Mouse (Mus musculus): ENCODE data around the gene Tac2. TPM values are rescaled to one million over a fixed set of nuclear protein-coding genes. Genes with fewer than 3 reads are reported as not detected.

Gene Tac2
- 7.2 and 9.6 TPM in 2 replicates for polyA plus RNA-seq (2012)

GRCm38 (mm10) chr10:127724178-127724577, at the start of gene Tac2:
TSS of gene Tac2 (plus strand) at chr10:127724478.
- H3K36me3 ChIP-seq (ENCODE audit: control insufficient read depth), result peaks cover 9% of the 10 kb centered on the region
- H3K9me3 ChIP-seq (ENCODE audit: control insufficient read depth, low read length), result no peaks in the 10 kb centered on the region
- TF ChIP-seq TAL1 (IDR thresholded peaks at IDR 0.05; ENCODE audit: low read length), result no peak
- TF ChIP-seq GATA1 (IDR thresholded peaks at IDR 0.05; ENCODE audit: low read length), result no peak
- peaks cover 55% of the 10 kb centered on the region for H3K27me3 ChIP-seq (ENCODE audit: control insufficient read depth)
- peak within 1 kb of the TSS; percentile 49 for H3K4me3 ChIP-seq (replicated peaks)
- H3K4me1 ChIP-seq (ENCODE audit: control insufficient read depth), result peaks cover 69% of the 10 kb centered on the region

GRCm38 (mm10) chr10:127674794-127675522, 49.3 kb upstream of the Tac2 start:
- H3K4me1 ChIP-seq (ENCODE audit: control insufficient read depth), result peaks cover 32% of the 10 kb centered on the region
- H3K36me3 ChIP-seq (ENCODE audit: control insufficient read depth), result peaks cover 7% of the 10 kb centered on the region
- peaks cover 2% of the 10 kb centered on the region; the same call in 1 of the 2 replicates for H3K9me3 ChIP-seq (ENCODE audit: control insufficient read depth, low read length)
- peaks cover 3% of the 10 kb centered on the region; the same call in 1 of the 2 replicates for H3K27me3 ChIP-seq (ENCODE audit: control insufficient read depth)
- no peak overlapping the region for H3K4me3 ChIP-seq (replicated peaks)
- TF ChIP-seq TAL1 (IDR thresholded peaks at IDR 0.05; ENCODE audit: low read length) (no peak), GATA1 (IDR thresholded peaks at IDR 0.05; ENCODE audit: low read length) (no peak)

- Histone ChIP-seq H3K4me3 (replicated peaks) (peak overlapping the region; percentile 92), H3K36me3 (ENCODE audit: control insufficient read depth) (peaks cover 8% of the 10 kb centered on the region), H3K27me3 (ENCODE audit: control insufficient read depth) (no peaks in the 10 kb centered on the region), H3K9me3 (ENCODE audit: control insufficient read depth, low read length) (peaks cover 2% of the 10 kb centered on the region; the same call in 1 of the 2 replicates), H3K4me1 (ENCODE audit: control insufficient read depth) (peaks cover 32% of the 10 kb centered on the region)
- TF ChIP-seq GATA1 (IDR thresholded peaks at IDR 0.05; ENCODE audit: low read length) (no peak), TAL1 (IDR thresholded peaks at IDR 0.05; ENCODE audit: low read length) (no peak)
Observed at GRCm38 (mm10) chr10:127675859-127676398, 48.3 kb upstream of the Tac2 start.

DNA sequence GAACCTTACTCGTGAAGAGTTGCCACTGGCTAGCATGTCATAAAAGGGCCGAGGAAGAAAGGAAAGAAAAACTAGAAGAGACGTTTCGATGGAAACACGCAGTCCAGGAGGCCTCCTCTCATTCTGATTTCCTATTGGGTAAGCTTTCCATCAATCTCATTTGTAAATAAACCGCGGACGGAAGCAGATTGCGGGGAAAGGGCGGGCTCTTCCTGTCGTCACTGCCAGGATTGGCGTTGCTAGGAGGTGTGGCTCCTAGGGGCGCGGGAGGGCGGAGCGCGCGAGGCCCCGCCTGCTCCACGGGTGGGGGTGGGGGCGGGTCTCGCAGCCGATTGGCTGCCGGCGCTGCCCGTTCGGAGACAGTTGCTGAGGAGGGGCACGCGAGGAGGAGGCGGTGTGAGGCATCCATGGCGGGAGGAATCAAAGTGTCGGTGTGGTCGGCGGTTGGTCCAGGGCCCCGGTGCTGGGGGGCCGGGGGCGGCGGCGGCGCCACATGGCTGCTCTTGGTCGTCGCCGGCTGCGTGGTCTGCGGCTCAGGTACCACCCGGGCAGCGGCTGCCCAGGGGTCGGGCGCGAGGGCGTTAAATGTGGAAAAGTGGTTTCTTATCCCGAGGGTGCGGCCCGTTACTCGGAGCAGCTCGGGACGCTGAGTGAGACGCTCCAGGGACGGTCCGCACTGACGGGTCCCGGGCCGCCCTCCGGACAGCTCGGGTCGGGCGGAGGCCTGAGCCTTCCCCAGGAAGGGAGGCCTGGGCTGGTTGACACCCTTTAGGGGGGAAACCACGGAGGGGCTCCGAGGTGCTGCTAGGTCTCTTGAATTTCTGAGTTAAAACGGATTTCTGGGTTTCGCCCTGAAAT, 47.4 kb upstream of the Tac2 start:
- H3K36me3 ChIP-seq (ENCODE audit: control insufficient read depth), result peaks cover 13% of the 10 kb centered on the region
- H3K4me1 ChIP-seq (ENCODE audit: control insufficient read depth), result peaks cover 32% of the 10 kb centered on the region
- TF ChIP-seq GATA1 (IDR thresholded peaks at IDR 0.05; ENCODE audit: low read length) (no peak), TAL1 (IDR thresholded peaks at IDR 0.05; ENCODE audit: low read length) (no peak)
- no peaks in the 10 kb centered on the region for H3K27me3 ChIP-seq (ENCODE audit: control insufficient read depth)
- H3K4me3 ChIP-seq (replicated peaks), result peak overlapping the region; percentile 92
- H3K9me3 ChIP-seq (ENCODE audit: control insufficient read depth, low read length), result peaks cover 2% of the 10 kb centered on the region; the same call in 1 of the 2 replicates

DNA sequence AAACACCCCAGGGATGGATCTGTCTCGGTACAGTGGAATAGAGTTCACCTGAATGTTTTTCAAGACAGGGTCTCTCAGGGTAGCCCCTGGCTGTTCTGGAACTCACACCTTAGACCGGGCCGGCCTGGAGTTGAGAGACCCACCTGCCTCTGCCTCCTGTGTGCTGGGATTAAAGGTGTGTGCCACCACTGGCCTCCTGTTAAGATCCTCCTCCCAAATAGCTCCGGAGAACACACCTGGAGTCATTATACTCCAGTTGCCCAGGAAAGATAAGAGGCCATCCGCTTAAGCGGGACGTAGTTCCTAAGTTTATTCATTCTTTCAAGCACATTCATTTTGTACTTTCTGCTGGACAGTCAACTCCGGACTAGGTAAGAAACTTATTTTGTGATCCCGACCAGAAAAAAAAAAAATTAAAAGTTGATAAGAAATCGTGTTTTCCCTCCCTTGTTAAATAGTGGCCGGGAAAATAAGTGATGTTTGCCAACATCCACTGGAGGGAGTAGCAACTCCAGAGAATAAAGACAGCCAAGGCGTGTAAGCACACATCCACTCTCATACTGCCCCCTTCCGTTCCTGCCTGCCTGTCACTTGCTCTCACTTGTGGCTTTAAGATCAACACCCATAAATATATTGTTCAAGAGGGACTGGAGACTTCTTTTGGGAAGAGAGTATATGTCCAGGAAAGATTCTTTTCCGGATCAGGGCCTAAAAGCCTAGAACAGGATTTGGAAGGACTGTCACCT, 46.5 kb upstream of the Tac2 start:
- H3K36me3 ChIP-seq (ENCODE audit: control insufficient read depth), result peaks cover 17% of the 10 kb centered on the region
- H3K4me3 ChIP-seq (replicated peaks), result peak overlapping the region; percentile 92
- no peak for TF ChIP-seq TAL1 (IDR thresholded peaks at IDR 0.05; ENCODE audit: low read length)
- no peak for TF ChIP-seq GATA1 (IDR thresholded peaks at IDR 0.05; ENCODE audit: low read length)
- peaks cover 2% of the 10 kb centered on the region; the same call in 1 of the 2 replicates for H3K9me3 ChIP-seq (ENCODE audit: control insufficient read depth, low read length)
- H3K27me3 ChIP-seq (ENCODE audit: control insufficient read depth), result no peaks in the 10 kb centered on the region
- H3K4me1 ChIP-seq (ENCODE audit: control insufficient read depth), result peaks cover 35% of the 10 kb centered on the region

GRCm38 (mm10) chr10:127679208-127679607, 45.1 kb upstream of the Tac2 start:
- Histone ChIP-seq H3K4me3 (replicated peaks) (no peak overlapping the region), H3K9me3 (ENCODE audit: control insufficient read depth, low read length) (peaks cover 2% of the 10 kb centered on the region; the same call in 1 of the 2 replicates), H3K36me3 (ENCODE audit: control insufficient read depth) (peaks cover 20% of the 10 kb centered on the region), H3K27me3 (ENCODE audit: control insufficient read depth) (no peaks in the 10 kb centered on the region), H3K4me1 (ENCODE audit: control insufficient read depth) (peaks cover 34% of the 10 kb centered on the region)
- TF ChIP-seq GATA1 (IDR thresholded peaks at IDR 0.05; ENCODE audit: low read length), result no peak
- TF ChIP-seq TAL1 (IDR thresholded peaks at IDR 0.05; ENCODE audit: low read length), result no peak

- H3K4me3 ChIP-seq (replicated peaks), result no peak overlapping the region
- H3K27me3 ChIP-seq (ENCODE audit: control insufficient read depth), result no peaks in the 10 kb centered on the region
- no peaks in the 10 kb centered on the region for H3K9me3 ChIP-seq (ENCODE audit: control insufficient read depth, low read length)
- H3K4me1 ChIP-seq (ENCODE audit: control insufficient read depth), result peaks cover 33% of the 10 kb centered on the region
- TF ChIP-seq GATA1 (IDR thresholded peaks at IDR 0.05; ENCODE audit: low read length), result no peak
- no peak for TF ChIP-seq TAL1 (IDR thresholded peaks at IDR 0.05; ENCODE audit: low read length)
- H3K36me3 ChIP-seq (ENCODE audit: control insufficient read depth), result peaks cover 20% of the 10 kb centered on the region
Observed at GRCm38 (mm10) chr10:127679881-127680280, 44.4 kb upstream of the Tac2 start.

DNA sequence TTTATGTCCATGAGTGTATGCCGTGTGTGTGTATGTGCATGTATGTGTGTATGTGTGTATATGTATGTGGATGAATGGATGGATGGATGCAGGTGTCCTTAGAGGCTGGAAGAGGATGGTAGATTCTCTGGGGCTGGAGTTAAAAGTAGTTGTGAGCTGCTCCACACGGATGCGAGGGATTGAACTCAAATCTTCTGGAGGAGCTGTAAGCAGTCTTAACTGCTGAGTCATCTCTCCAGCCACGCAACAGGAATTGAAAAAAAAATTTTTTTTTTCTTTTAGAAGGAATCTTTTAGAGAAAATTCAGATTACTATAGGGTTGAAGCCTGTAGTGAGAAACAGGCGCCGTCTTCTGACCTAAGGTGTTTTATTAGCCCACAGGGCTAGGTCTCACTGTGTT, 41.4 kb upstream of the Tac2 start:
- Histone ChIP-seq H3K9me3 (ENCODE audit: control insufficient read depth, low read length) (no peaks in the 10 kb centered on the region), H3K36me3 (ENCODE audit: control insufficient read depth) (peaks cover 24% of the 10 kb centered on the region), H3K27me3 (ENCODE audit: control insufficient read depth) (no peaks in the 10 kb centered on the region), H3K4me1 (ENCODE audit: control insufficient read depth) (peaks cover 21% of the 10 kb centered on the region), H3K4me3 (replicated peaks) (no peak overlapping the region)
- TF ChIP-seq GATA1 (IDR thresholded peaks at IDR 0.05; ENCODE audit: low read length) (no peak), TAL1 (IDR thresholded peaks at IDR 0.05; ENCODE audit: low read length) (no peak)
